Mouse (Mus musculus) bone marrow, adult 2 months (tissue): Measurements from ENCODE around the gene Stk38. TPM values are rescaled to one million over a fixed set of nuclear protein-coding genes. Genes with fewer than 3 reads are reported as not detected.

Experiments used
- H3K27ac ChIP-seq: fragments of 200-500 bp; 2 replicates; pipeline ENCODE4 v1.5.1; 2012; ENCODE audit warnings: low read depth, mild to moderate bottlenecking, control low read depth, inconsistent platforms, low read length; ENCODE audit not compliant: control insufficient read depth, poor library complexity, insufficient read depth
- H3K4me1 ChIP-seq: fragments of 200-500 bp; 2 replicates; pipeline ENCODE4 v1.6.1; 2011; ENCODE audit warnings: low read length; ENCODE audit not compliant: control insufficient read depth, insufficient read depth
- H3K4me3 ChIP-seq: fragments of 200-500 bp; replicated peaks from 2 replicates; pipeline ENCODE3; 2011; ENCODE audit warnings: mild to moderate bottlenecking, low read depth, low read length, control low read depth; ENCODE audit not compliant: control insufficient read depth
- CTCF ChIP-seq: fragments of 200-500 bp; IDR thresholded peaks from 2 replicates; pipeline ENCODE4 v1.5.1; 2011; ENCODE audit warnings: low read length, control low read depth; ENCODE audit not compliant: control insufficient read depth, insufficient read depth
- POLR2A ChIP-seq: fragments of 200-500 bp; IDR thresholded peaks from 2 replicates; pipeline ENCODE4 v1.6.1; 2011; ENCODE audit warnings: low read depth, mild to moderate bottlenecking, control low read depth, low read length, borderline replicate concordance; ENCODE audit not compliant: control insufficient read depth
- WGBS: fragments of 180-500 bp; shearing (Covaris S2); methylation state at CpG from one replicate; pipeline ENCODE4 v1.1.7; 2018; 5-methylcytosine and 5-hydroxymethylcytosine counted together
- polyA plus RNA-seq: library from polyadenylated mRNA; stranded (reverse); fragments of >200 nt; gene quantifications from 2 replicates; pipeline ENCODE4 v1.2.4, GENCODE M21; 2011; ENCODE audit warnings: low replicate concordance; ENCODE audit not compliant: missing spikeins, insufficient read depth, insufficient read length

Gene Stk38
- polyA plus RNA-seq, 1 experiment, result 214 TPM

DNA sequence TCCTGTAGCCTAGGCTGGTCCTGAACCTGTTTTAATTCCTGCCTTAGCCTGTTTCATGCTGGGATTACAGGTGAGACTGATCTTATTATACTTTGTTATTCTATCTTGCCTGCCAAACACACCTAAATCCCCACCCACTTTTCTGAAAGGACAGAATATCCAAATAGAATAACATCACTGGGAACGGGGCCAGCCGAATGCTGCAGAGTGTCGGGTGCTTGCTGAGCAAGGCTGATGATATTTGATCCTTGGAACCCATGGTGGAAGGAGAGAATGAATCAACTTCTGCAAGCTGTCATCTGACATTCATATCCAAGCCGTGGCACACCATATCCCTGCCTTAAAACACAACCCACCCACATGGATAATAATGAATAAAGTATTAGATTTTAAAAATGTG is 59.1 kb downstream of the Stk38 start:
- 82% methylated on average over 4 of the region's 4 CpGs for WGBS
- TF ChIP-seq CTCF, result no peak
- no peak for TF ChIP-seq POLR2A
- H3K4me1 ChIP-seq, result peaks cover 1% of the 10 kb centered on the region; the same call in 1 of the 2 replicates

DNA sequence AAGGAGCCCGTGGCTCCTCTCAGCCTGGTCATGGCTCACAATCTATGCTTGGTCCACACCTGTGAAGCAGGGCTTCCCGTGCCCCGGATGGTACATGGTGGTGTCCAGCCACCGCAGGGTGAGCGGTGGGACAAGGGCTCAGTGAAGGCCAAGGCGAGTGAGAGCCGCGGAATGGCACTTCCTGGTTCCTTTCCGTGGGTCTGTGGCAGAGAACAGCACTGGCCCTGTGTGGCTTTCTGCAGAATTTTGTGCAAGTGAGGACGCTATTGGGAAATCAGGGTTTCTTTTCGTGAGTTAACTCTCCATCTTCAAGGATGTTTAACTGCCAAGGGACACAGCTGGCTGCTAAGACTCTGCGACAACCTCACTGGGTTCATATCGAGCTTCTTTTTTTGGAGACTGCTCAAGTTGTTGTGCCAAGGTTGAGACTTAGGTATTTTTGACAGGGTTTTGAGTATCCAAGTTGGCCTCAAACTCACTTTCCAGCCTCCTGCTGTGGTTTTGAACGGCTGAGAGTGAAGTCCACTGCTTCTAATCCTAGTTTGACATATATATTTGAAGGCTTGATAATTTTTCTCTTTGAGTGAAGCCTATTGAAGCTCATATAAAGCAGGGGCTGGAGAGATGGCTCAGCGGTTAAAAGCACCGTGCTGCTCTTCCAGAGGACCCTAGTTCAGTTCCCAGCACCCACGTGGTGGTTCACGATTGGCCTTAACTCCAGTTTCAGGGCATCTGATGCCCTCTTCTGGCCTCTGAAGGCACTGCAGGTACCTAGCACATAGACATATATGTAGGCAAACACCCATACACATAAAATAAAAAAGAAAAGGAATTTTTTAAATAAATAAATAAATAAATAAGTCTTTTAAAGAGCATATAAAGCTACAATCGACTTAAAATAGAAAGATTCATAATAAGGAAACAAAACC is 60.5 kb downstream of the Stk38 start:
- peak overlapping the region; percentile 83 for H3K27ac ChIP-seq
- H3K4me3 ChIP-seq, result peak overlapping the region; percentile 52
- 54% methylated on average over 19 of the region's 19 CpGs for WGBS
- TF ChIP-seq POLR2A (peak; percentile 44; the same call in 1 of the 2 replicates), CTCF (no peak)
- peaks cover 1% of the 10 kb centered on the region; the same call in 1 of the 2 replicates for H3K4me1 ChIP-seq

More for the DNA sequence above, 59.1 kb downstream of the Stk38 start:
- no peak overlapping the region for H3K4me3 ChIP-seq
- H3K27ac ChIP-seq, result no peak overlapping the region

DNA sequence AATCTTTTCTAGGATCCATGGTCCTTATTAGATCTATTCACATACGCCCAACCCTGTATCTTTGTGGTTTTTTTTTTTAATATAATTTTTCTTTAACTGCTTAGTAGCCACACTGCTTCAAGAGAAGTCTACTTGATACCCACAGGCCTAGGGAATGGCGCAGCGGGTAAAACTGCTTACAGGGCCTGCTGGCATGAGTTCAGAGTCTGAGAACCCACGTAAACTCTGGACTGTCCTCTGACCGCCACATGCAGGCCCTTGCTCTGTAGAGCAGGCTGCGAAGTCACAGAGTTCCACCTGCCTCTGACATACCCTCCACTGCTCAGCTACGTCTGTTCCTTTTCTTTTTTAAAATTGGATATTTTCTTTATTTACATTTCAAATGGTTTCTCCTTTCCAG is 63.3 kb downstream of the Stk38 start:
- TF ChIP-seq CTCF (no peak), POLR2A (no peak)
- H3K4me1 ChIP-seq, result no peaks in the 10 kb centered on the region; the same call in 1 of the 2 replicates
- no peak overlapping the region for H3K4me3 ChIP-seq
- no peak overlapping the region for H3K27ac ChIP-seq
- WGBS, result 74% methylated on average over 7 of the region's 7 CpGs

DNA sequence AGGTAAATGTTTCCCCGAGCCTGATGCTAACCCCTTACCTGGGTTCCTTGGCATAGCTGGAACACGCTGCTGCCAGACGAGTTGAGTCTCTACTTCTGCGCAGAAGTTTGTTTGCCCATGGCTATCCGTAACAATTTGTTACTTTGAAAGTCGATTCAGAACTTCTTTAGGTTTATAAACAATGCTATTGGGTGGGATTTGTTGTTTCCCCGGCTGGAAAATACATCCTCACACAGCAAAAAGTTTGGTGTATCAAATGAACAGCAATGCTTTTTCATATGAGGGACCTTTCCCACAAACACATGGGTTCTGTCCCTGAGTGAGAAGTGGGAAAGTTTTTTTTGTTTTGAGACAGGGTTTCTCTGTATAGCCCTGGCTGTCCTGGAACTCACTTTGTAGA is 64.1 kb downstream of the Stk38 start, which contains the start of gene Pxt1:
Gene Pxt1 (minus strand): TSS at position 101 of the 400 bp plus-strand sequence.
- WGBS, result 89% methylated on average over 7 of the region's 7 CpGs
- no peaks in the 10 kb centered on the region; the same call in 1 of the 2 replicates for H3K4me1 ChIP-seq
- no peak within 1 kb of the TSS for H3K4me3 ChIP-seq
- no peak within 1 kb of the TSS for H3K27ac ChIP-seq
- TF ChIP-seq CTCF (no peak), POLR2A (no peak)

DNA sequence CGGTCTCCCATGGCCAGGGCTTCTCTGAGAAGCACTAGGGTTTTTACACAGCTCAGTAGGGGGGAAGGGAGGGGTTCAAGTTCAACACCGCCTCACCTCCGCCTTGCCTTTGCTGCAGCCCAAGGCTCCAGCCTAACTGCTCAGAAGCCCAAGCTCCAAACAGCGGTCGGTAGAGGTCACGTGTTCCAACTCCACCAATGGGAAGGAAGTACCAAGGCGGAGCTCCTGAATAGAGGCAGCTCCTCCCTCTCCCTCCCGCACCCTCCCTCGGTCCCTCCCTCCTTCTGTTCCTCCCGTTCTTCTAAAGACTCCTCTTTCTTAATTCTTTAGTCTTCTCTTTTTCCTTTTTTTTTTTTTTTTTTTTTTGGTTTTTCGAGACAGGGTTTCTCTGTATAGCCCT is 65.7 kb downstream of the Stk38 start:
- H3K27ac ChIP-seq, result no peak overlapping the region
- 65% methylated on average over 10 of the region's 11 CpGs for WGBS
- no peak overlapping the region for H3K4me3 ChIP-seq
- H3K4me1 ChIP-seq, result no peaks in the 10 kb centered on the region; the same call in 1 of the 2 replicates
- TF ChIP-seq POLR2A (peak; percentile 36; the same call in 1 of the 2 replicates), CTCF (no peak)

DNA sequence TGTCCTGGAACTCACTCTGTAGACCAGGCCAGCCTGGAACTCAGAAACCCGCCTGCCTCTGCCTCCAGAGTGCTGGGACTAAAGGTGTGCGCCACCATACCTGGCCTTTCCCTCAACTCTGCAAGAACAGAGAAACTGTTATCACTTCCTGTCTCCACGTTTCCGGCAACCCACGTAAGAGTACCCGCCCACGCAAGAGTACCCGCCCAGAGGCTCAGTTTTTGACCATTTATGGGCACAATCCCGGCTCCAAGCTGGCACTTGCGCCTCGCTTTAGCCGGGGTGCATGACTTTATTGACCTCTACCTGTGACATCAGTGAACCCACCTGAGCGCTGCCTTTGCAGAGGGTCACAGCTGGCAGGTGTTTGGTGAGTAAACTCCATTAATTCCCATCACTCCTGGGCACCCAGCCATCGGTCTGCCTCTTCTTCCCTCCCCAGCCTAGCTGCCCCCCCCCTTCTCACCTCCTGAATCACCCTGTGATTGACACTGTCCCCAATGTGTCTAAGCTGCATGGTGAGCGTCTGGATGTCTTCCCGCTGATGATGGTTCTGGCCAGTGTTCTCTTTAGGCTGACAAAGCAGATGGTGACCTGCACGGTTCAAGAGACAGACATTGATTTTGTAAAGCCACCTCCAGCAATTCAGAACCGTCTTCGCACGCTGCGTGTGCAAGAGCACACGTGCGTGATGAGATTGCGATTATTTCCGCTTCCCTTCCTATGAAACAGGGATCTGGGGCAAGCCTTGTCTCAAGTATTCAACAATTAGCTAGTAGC is 66.8 kb downstream of the Stk38 start:
- WGBS, result 70% methylated on average over 25 of the region's 25 CpGs
- no peaks in the 10 kb centered on the region; the same call in 1 of the 2 replicates for H3K4me1 ChIP-seq
- TF ChIP-seq CTCF, result no peak
- TF ChIP-seq POLR2A, result no peak
- H3K27ac ChIP-seq, result no peak overlapping the region; the same call in none of the 2 replicates
- no peak overlapping the region for H3K4me3 ChIP-seq

DNA sequence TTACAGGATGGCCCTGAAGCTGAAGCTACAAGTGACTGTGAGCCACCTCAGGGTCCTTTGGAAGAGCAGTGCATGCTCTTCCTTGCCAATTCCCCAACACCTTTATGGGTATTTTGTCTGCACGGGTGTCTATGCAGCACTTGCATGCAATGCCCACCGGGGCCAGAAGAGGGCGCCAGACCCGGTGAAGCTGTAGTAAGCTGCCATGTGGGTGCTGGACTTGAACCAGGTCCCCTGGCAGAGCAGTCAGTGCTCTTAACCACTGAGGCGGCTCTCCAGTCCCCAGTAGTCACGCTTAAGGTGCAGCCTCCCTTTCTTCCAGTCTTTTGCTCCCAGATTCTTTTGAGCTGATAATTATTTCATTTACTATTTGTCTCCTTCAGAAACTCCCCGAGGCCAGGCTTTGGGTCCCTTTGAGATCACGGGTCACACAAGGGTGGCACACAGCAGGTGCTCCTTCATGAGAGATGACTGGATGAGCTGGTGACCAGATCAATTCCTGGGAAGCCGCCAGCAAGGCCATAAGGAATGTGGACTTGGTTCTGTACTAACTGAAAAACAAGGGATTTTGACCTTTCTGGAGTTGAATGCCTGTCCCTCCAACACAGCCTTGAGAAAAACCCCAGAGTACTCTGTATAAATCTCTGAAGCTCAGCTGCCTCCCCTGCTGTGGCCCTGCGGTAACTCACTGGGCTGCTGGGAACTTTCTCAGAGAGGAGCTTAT is 71.0 kb downstream of the Stk38 start:
- no peaks in the 10 kb centered on the region; the same call in 1 of the 2 replicates for H3K4me1 ChIP-seq
- TF ChIP-seq POLR2A (no peak), CTCF (peak; percentile 87)
- H3K27ac ChIP-seq, result no peak overlapping the region
- H3K4me3 ChIP-seq, result no peak overlapping the region
- WGBS, result 68% methylated on average over 10 of the region's 10 CpGs

DNA sequence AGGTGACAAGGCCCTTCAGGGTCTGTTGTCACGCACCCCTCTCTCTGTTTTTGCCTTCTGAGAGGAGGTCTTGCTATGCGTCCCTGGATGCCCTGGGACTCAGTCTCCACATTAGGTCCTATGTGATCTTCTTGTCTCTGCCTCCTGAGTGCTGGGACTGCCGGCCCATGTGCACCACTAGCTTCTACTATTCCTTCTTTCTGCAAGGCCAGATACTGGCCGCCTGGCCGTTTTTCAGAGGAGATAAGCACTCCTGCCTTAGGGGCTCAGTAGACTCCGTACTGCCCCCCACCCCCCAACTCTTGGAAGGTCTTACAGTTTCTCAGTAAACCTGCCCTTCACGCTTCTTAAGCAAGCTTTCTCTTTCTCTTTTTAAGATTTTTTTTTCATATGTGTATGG is 71.7 kb downstream of the Stk38 start:
- 65% methylated on average over 7 of the region's 7 CpGs for WGBS
- no peaks in the 10 kb centered on the region; the same call in 1 of the 2 replicates for H3K4me1 ChIP-seq
- TF ChIP-seq POLR2A (no peak), CTCF (no peak)
- H3K4me3 ChIP-seq, result no peak overlapping the region
- H3K27ac ChIP-seq, result no peak overlapping the region
